Mouse (Mus musculus) layer of hippocampus, postnatal 14 days (tissue): ENCODE measurements at regions not wholly inside any gene's neighbourhood (a gene's known extent, or its start where the extent isn't known, plus 50 kb on each side); places are given as distances from the start of the nearest gene placed in this dataset.

Experiments used
- DNase-seq, 2 experiments: peaks; one replicate each; pipeline ENCODE4 v3.0.0; 2021 to 2022; ENCODE audit warnings: low spot score in 2 of 2, mixed read lengths in 1 of 2

DNA sequence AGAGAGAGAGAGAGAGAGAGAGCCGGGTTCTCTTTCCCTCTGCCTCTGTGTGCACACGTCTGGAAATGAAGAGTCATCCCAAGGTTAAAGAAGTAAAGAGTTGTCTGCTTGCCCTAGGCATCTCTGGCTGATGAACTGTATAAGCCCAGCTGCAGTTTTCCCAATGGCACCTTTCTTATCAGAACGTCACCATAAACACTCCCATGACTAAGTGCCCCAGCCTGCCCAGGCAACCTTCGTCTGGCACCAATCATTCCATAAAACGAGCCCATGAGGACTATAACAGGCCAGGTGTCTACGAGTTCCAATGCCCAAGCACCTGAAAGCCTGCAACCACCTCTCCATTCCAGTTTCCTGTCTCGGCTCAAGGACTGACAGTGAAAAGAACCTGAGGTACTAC, 435.5 kb upstream of the Sox9 start:
- no peak for DNase-seq

DNA sequence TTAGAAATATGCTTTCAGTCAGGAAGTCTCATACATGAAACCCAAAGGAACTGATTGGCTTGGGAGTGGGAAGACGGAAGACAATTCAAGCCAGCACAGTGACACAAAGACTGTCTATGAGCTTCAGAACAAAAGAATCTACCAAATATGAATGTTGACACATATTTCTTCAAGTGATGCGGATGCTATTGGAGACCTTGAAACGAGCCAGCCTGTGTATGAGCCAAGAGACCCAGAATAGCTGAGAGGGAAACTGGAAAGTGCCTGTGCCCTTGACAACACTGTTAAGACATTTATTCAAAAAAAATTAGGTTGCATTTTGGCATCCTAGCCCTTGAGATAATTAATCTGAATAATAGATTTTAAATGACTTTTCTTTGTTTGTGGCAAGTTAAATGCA, 426.7 kb upstream of the Sox9 start:
- no peak for DNase-seq

DNA sequence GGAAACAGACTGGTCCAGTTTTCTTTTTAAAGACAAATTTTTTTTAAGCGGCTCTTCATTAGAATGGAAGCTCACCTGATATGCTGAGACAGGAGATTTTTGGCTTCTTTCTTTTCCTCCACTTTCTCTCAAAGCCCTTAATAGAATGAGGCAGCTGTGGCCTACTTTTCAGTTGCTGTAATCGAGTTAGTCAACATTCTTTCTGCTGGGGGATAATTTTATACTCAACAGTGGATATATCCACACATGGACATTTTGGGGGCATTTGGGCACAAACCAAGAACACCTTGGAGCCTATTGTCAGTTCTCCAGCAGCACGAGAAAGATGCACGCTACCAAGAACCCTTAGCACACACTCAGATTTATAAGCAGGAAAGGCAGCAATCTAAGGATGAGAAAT, 415.3 kb upstream of the Sox9 start:
- DNase-seq = no peak

DNA sequence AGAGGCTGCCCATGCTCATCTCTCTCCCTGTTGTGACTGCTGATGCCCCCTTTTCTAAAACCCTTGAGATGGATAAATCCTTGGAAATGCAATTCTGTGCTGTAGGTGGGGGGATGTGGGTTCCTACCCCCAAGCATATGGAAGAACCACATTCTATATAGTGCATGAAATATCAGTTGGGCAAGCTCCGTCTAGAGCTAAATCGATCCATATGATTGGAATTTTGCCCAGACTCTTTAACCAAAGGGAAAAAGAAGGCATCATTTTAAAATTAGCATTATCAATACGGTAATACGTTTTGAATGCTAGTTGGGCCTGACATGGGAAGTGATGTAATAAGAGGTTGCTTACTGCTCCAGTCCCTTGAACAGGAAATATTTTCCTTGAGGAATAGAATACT, 411.1 kb upstream of the Sox9 start:
- no peak for DNase-seq

DNA sequence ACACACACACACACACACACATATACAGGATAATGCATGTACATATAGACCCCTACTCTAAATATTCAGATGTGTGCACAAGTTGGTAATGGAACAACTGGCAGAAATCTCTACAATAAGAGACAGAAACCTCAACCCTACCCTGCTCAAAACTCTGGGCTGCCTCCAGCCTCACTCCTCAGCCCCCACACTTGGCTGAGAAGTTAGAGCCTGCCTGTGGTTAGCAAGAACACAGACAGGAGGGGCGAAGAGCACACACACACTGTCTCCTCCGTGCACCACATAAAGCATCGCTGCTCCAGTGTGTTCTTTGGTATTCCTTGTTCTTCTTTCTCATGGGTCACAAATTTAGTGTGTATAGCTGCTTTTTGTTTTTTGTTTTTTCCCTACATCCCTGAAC, 382.0 kb upstream of the Sox9 start:
- DNase-seq = no peak

DNA sequence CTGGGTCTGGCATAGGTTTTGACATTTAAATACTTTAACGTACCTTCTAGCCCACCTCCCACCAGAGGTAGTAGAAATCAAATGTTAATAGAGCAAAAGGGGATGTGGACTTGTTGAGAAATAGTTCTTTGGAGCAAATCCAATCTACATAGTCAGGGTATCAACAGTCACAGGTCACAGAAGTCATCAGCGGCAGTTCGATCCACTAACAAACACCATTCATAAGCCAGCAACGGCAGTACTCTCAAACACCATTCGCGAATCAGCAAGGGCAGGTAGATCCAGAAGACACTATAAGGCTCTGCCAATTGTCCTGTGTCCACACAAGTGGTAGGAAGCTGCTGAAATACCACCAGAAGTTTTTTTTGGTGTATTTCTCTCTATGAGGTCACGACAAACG, 374.3 kb upstream of the Sox9 start:
- no peak for DNase-seq

DNA sequence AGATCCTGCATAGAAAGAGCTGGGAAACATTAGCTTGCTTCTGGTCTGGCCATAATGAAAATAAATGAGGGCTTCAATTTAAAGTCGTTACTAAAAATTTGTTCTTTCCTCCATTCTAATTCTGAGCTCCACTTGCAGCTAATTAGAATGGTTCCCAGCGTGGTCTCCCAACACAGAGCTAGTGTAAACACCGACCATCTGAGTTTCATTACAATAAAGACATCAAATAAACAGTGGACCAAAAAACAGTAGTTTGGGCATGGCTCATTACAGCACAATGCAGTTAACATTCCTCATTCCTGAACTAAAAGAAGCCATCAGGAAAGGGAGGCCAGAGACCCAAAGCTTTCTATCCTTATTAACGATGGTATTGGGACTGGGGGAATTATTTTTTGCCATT, 369.6 kb upstream of the Sox9 start:
- DNase-seq = no peak

DNA sequence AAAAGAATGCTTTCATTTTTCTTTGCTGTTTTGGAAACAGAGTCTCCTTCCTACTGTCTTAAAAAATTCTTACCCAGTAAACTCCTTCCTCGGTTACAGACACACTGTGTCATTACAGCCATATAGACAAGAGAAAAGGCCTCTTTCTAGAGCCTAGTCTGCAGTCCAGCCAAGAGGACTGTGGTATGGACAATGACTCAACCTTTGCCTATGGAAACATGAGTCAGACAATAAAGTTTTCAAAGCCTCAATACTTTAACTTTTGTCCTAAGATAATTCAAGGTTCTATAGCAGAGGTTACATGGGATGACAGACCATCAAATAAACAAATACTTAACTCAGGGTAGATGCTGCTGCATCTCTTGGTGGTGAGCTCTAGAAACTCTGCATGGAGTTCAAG, 339.4 kb upstream of the Sox9 start:
- no peak for DNase-seq

DNA sequence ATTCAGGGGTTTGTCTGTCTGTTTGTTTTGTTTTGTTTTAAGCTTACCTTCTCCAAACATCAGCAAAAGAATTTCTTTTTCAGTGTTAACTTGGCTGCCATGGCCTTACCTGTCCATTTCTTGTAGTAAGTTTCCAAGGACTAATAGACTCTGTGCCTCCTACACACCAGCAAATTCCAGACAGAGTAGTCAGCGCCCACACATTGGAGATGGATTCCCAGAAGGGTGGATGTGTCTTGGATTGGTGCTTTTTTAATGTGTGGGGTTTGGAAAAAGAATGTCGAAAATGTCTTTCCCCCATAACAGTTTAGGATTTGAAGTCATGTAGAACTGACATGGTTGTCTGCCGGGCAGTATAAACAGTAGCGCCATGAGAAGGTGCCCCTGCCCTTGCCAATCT, 338.1 kb upstream of the Sox9 start:
- no peak for DNase-seq

DNA sequence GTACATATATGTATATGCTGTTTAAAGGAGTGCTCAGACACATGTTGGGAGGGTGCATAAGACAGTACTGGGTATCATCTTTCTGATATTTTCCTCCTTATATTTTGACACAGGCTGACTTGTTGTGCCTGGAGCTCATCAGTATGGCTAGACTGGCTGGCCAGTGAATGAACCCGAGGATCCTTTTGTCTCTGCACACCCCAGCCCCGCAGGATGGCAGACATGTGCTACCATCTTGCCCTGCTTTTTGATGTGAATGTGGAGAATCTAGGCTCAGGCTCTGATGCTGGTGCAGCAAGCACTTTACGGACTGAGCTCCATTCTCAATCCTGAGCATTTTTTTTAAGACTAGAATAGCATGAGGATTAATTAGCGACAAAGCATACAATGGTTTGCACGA, 332.4 kb upstream of the Sox9 start:
- no peak for DNase-seq

DNA sequence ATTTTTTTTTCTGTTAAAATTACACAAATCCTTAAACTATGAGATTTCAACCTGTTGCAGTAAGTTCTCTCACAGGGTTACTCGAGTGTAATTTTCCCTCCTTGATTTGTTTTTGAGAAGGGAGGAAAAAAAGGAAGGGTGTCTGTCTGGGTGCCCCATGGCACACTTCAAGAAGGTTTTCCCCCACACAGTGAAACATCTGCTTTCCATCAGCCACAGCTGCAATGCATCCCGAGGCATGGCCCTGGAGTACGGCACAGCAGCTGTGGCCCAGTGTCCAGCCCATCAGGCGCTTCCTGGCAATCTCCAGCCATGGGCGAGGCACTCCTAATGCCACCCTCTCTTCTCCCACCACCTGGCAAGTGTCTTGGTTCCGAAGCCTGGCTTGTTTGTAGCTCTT, 331.8 kb upstream of the Sox9 start:
- no peak for DNase-seq

DNA sequence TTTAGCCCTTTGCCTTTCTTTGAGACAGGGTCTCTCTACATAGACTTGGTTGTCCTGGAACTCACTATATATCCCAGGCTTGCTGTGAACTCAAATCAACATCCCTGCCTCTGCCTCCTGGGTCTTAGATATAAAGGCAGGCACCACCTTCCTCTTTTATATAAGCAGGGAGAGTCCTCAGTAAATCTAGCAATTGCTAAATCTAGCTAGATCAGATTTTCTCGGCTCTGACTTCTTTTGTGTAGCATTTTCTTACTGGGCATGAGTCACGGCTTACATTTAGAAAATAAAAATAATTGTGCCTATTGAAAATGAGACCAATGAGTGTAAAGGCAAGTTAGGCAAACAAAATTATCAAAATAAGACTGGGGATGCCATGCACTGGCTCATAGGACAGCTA, 323.9 kb upstream of the Sox9 start:
- no peak for DNase-seq

DNA sequence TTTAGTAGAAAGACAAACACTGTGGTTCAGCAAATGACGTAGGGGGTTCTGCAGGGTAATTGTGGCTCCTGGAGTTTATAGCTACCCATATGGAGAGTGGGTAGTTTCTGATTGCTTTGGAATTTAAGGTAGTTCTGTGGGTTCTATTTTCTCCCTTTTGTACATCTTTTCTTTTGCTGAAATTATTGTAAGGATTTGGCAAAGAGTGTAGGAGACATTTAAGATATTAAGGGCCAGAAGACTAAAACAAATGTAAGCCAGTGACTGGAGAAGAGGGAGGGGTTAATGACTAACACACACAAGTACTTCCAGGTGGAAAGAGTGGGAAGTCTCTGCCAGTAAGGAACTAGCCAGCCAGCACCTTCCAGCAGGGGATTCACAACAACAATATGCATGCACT, 318.9 kb upstream of the Sox9 start:
- DNase-seq = no peak

DNA sequence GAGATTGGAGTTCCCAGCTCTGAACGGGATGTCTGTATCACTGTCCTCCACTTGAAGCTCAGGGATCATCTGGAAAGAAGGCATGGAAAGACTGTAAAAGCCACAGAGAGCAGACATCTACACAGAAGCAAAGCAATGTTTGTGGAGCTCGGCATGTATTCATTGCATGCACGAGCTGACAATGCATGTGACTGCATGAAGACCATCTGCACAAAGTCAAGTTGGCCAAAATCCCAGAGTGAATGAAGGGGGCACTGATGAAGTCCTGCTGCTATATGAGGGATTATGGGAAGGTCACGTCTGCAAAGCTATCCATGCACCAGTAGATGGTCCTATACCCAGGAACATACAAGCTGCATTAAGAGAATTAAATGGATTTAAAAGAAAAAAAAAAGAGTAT, 317.6 kb upstream of the Sox9 start:
- no peak for DNase-seq

DNA sequence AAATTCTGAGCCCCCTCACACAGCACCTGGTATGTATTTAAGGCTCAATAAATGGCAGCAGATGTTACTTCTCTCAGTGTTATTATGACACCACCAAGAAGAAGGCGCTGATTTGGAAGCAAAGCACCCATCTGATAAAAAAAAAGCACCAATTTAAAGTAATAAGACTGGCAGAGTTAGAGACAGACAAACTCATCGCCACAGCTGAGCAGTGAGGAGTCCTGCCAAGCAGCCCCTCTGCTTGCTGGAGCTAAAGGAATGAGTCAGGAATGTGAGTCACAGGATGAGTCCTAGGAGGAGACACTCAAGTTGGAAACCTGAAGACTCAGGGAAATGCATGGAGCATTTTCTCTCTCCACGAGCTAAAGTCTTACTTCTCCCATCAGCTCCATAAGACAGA, 311.7 kb upstream of the Sox9 start:
- DNase-seq = peak; percentile 19 to 42

DNA sequence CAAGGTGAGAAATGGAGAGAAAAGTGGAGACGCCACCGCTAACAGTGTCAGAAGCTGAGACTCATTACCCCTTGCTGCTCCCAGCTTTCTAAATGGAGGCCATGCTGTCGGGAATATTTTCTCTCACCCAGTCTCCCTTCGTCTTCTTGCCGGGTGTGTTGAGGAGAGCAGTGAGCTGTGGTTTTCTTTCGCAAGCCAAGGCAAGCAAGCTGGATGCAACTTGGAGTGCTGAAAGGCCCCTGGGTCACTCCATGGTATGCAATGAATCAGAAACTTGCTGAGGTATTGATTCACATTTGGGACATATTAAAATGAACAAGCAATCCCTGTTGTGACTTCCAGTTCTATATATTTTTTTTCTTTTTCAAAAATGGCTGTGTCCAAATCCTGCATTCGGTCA, 308.8 kb upstream of the Sox9 start:
- no peak for DNase-seq

DNA sequence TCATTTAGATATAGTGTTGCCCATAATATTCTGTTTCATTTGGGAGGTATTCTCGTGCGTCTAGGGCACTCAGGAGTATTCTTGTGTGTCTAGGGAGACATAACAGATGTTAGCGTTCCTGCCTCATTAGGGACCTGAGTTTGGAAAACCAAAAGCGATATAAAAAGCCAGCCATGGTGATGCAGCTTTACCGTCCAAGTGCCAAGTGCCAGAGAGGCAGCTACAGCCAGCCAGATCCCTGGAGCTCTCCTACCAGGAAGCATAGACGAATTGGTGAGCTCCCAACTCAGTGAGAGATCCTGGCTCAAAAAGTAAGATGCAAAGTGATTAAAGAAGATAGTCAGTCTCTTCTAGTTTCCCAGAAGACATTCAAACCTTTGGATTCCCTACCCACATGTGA, 308.3 kb upstream of the Sox9 start:
- no peak for DNase-seq

DNA sequence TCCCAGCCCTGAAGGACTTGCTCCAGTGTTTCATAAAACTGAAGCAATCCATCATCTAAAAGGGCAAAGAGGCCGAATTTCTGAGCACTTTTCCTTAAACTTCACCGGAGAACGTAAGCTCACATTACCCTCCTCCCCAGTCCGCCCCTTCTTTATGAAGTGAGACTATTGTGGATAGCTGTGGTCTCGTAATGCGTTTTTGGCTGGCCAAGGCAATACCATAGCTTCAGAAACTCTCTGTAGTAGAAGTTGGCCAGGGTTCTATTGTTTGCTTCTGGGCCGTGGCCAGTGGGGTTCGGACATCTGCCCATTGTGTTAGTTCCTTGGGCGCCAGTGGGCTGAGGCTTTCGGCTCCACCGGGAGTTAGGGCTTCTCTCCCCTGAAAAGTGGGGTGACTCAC, 301.7 kb upstream of the Sox9 start:
- no peak for DNase-seq

DNA sequence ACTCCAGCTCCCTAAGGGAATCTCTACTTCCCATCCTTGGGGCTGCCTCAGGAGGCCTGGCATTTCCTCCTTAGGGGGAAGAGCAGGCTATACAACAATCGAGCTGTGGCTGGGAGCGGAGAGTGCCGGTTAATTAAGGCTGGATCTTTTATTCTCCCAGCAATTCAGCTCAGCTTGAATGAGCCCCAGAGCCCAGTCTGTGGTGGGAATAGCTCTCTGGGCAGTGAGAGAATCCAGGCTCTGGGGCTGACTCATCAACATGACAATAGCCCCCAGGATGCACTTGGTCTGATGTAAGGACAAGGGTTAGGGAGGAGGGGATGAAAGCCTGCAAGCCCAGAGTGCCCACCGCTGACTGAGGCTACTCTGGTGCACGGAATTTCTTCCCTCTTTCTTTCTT, 280.2 kb upstream of the Sox9 start:
- DNase-seq = peak; percentile 13 to 47

DNA sequence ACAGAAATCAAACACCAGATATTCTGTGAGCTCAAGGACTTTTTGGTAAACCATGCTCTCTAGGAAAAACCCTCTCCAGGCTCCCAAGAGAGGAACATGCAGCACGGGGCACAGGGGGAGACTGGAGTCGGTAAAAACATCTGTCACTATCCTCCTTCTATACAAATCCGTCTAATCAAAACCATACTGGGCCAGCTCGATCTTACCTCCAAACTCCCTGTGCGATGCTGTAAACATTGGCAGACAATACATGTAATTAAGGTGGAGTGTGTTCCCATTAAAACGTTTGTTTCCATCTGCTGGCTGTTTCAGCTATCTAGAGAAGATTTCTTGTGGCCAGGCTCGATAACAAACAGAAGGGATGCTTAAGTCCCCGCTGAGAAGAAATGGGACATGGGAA, 262.9 kb upstream of the Sox9 start:
- no peak for DNase-seq

DNA sequence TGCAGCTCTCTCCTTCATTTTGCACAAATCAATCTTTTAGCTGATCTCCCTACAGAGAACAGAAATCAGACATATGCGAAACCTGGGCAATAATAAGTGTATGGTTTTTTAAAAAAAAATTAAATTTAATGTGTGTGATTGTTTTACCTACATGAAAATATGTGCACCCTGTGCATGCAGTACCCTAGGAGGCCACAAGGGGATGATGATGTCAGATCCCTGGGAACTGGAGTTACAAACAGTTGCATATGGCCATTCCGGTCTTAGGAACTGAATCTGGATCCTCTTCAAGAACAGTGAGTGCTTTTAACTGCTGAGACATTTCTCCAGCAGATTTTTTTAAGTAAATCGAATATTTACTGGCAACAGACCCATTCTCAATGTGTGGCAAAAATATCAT, 257.0 kb upstream of the Sox9 start:
- no peak for DNase-seq

DNA sequence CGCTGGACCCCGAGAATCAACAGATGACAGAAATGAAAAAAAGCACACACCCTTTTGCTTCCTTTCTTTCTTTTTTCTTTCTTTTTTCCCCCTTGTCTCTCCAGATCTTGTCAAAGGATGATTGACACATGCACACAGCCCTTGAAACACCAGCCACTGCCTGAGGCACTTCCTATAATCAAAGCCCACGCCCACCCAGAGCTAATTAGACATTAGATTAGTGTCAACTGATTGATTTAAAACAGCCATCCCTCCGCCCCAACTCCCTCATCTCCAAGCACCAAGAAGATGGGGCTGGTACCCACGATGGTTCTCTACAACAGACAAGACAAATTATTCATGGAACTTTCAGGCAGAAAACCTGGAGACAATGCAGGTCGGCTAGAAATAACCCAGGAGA, 239.5 kb upstream of the Sox9 start:
- DNase-seq = no peak

DNA sequence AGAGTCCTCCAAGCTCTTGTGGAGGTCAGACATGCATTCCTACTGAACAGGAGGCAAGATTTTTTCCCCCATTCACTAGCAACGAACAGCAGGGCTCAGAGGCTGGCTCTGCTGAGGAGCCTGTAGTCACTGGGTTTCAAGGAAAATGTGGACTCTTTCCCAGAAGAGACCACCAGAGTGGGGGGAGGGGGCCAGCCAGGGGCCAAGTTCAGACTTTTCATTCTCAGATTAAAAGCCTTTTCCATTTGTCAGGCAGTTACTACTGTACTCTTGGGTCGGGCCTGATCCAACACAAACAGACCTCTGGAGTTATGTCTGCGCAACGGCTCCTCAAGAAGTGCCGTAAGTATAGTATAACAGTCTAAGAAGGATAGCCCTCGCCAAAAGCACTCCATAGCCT, 238.6 kb upstream of the Sox9 start:
- DNase-seq = no peak

DNA sequence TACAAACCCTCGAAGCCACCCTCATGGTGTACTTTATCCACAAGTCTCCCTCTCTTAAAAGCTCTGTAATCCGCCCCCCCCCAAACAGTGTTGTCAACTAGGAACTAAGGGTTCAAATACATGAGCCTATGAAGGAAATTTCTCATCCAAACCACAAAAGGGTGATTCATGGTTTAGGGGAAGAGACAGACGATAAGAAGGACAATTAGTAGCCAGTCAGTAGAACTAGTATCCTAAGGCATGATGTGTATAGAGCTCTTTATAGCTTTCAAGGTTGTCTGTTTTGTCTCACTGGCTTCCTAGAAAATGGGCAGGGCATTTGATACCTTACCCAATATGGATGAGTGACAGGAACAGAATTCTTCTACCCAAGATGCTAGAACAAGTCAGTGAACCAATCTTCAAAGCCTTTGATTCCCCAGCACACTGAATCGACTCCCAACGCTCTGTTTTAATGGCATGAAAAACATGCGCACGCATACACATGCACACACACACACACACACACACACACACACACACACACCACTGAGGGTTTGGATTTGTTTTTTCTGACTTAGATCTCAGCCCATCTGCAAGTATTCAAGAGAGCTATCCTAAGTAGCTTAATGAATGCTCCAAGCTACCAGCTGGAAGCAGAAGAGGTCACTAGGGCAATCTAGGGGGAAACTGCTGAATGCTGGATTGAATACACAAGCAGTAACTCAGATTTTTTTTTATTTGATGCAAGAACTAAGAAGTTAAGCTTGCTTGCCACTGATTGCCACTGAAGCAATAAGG, 236.6 kb upstream of the Sox9 start:
- DNase-seq = no peak
